Mouse (Mus musculus) hindbrain, postnatal 0 days (tissue): ENCODE results near the gene Mrpl43. TPM values are rescaled to one million over a fixed set of nuclear protein-coding genes. Genes with fewer than 3 reads are reported as not detected.

Source experiments
- ATAC-seq: fragments of 200-750 bp; cut with Nextera tagmentation; 2 replicates; pipeline ENCODE4 v1.8.0; 2017; ENCODE audit warnings: mild to moderate bottlenecking, moderate TSS enrichment, moderate library complexity
- DNase-seq: peaks from one replicate; pipeline ENCODE4 v3.0.0-alpha.2; 2015; ENCODE audit warnings: low spot score
- H3K27ac ChIP-seq: fragments of 300-500 bp; sonication (generic); 2 replicates; pipeline ENCODE4 v1.5.1; 2014; ENCODE audit warnings: mild to moderate bottlenecking
- H3K27me3 ChIP-seq: fragments of 300-500 bp; sonication (generic); 2 replicates; pipeline ENCODE4 v1.6.1; 2014; ENCODE audit warnings: low read length, mixed read lengths; ENCODE audit not compliant: insufficient read depth
- H3K36me3 ChIP-seq: fragments of 300-500 bp; sonication (generic); 2 replicates; pipeline ENCODE4 v1.6.1; 2014; ENCODE audit warnings: low read length, mixed read lengths; ENCODE audit not compliant: insufficient read depth
- H3K4me1 ChIP-seq: fragments of 300-500 bp; sonication (generic); 2 replicates; pipeline ENCODE4 v1.6.1; 2014; ENCODE audit warnings: antibody characterized with exemption, low read length, mixed read lengths; ENCODE audit not compliant: insufficient read depth
- H3K4me2 ChIP-seq: fragments of 300-500 bp; sonication (generic); 2 replicates; pipeline ENCODE4 v1.6.1; 2014; ENCODE audit warnings: low read depth, mild to moderate bottlenecking, low read length, moderate library complexity, mixed read lengths
- H3K4me3 ChIP-seq: fragments of 300-500 bp; sonication (generic); 2 replicates; pipeline ENCODE4 v1.5.1; 2014; ENCODE audit warnings: low read length
- H3K9ac ChIP-seq: fragments of 300-500 bp; sonication (generic); replicated peaks from 2 replicates; pipeline ENCODE4 v1.6.1; 2014; ENCODE audit warnings: mild to moderate bottlenecking, low read length, moderate library complexity, mixed read lengths
- H3K9me3 ChIP-seq: fragments of 300-500 bp; sonication (generic); 2 replicates; pipeline ENCODE4 v1.6.1; 2016; ENCODE audit warnings: low read length, mixed read lengths
- CTCF ChIP-seq: IDR thresholded peaks from 2 replicates; pipeline ENCODE4 v1.5.1; 2016; ENCODE audit warnings: antibody characterized with exemption, control low read depth, low read depth
- WGBS: fragments of 180-500 bp; shearing (Covaris S2); extraction: QIAGEN DNeasy Blood & Tissue Kit; methylation state at CpG from one replicate; pipeline ENCODE4 v1.1.7; 2014; 5-methylcytosine and 5-hydroxymethylcytosine counted together
- polyA plus RNA-seq: library from polyadenylated mRNA; unstranded; fragments of >200 nt; fragmentation: Nextera tagmentation; extraction: Ambion mirVana; gene quantifications from 2 replicates; pipeline ENCODE4 v1.2.1, GENCODE M21; 2015
- total RNA-seq: library from RNA; depleted of rRNA; stranded (reverse); fragments of >200 nt; gene quantifications from 2 replicates; pipeline ENCODE4 v1.2.3, GENCODE M21; 2014

The Mrpl43 gene
- total and polyA plus RNA-seq, 2 experiments from 2014 or later, result 97.1 to 109 TPM

DNA sequence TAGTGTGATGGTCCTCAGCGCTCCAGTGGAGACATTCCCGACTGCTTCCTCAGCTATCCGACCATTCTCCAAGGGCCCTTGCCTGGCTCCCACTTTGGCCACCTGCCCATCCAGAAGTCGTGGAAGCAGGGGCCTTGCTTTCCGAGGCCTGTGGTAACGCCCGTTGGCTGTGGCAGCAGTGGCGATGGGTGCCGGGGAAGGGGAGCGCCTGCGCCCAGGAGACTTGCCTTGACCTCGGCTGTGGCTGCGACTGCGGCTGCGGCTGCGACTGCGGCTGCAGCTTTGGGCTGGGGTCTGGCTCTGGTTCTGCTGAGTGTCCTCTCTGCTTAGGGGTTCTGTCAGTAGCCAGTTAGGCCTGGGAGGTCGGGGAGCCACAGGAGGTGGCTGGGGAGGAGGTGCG lies 22.5 kb upstream of the Mrpl43 start:
- no peak overlapping the region for H3K9ac ChIP-seq
- TF ChIP-seq CTCF, result no peak
- no peak overlapping the region for H3K27ac ChIP-seq
- no peak overlapping the region for H3K4me3 ChIP-seq
- WGBS, result 63% methylated on average over 19 of the region's 19 CpGs
- ATAC-seq (no peak), DNase-seq (no peak)
- H3K9me3 ChIP-seq, result no peaks in the 10 kb centered on the region
- H3K36me3 ChIP-seq, result peaks cover 17% of the 10 kb centered on the region
- H3K27me3 ChIP-seq, result no peaks in the 10 kb centered on the region
- H3K4me2 ChIP-seq, result no peak overlapping the region
- peaks cover 8% of the 10 kb centered on the region; the same call in 1 of the 2 replicates for H3K4me1 ChIP-seq

DNA sequence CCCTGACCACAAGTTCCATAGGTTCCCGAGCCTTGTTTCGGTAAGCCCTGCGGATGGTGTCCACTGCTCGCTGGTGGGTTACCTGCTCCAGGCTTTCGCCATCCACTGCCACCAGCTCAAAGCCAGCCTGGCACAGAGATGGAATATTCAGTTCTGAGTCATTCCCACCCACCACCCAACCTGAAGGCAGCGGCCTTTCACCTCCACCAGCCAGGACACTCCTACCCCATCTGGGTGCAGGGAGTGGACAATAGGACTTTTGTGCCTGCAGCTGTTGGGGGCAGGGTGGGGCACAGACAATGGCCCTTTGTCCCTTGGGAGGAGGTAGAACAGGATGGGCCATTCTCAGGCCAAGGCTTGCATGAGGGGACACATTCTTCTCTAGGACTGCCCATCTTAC lies 21.6 kb upstream of the Mrpl43 start:
- H3K36me3 ChIP-seq, result peaks cover 21% of the 10 kb centered on the region
- DNase-seq, result no peak

DNA sequence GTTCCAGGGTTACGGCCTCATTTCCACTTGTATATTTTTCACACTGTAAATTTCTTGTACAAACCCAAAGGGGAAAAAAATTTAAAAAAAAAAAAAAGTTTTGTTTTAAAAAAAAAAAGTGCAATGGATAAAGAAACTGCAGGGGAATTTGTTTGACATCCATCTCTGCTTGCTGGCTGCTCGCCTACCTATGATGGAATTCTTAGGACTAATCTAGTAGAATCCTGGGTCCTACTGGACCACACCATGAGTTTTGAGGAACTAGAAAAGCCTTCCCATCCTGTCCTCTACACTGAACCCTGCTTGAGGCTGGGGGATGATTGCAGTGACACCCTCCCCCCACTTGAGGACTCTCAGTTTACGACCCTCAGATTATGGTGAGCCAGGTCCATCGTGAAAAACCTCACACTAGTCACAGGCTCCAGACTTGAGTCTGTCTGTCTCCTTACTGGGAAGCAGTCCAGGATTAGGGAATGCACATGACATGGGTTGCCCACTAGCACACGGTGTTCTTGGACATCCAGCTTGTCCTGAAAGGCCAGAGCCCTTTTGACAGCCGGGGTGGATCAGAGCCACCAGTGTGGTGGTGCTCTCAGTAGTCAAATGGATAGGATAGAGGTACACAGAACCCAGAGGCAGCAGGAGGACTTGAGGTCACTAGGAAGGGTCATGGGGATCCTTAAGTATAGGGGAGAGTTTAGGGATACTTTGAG lies 20.9 kb upstream of the Mrpl43 start:
- 79% methylated on average over 6 of the region's 6 CpGs for WGBS

More for the DNA sequence above, 21.6 kb upstream of the Mrpl43 start:
- WGBS, result 84% methylated on average over 6 of the region's 6 CpGs
- no peak overlapping the region for H3K27ac ChIP-seq
- no peaks in the 10 kb centered on the region for H3K27me3 ChIP-seq
- H3K4me1 ChIP-seq, result peaks cover 8% of the 10 kb centered on the region; the same call in 1 of the 2 replicates
- no peak overlapping the region for H3K9ac ChIP-seq
- TF ChIP-seq CTCF, result no peak
- H3K9me3 ChIP-seq, result no peaks in the 10 kb centered on the region
- ATAC-seq, result no peak
- H3K4me3 ChIP-seq, result no peak overlapping the region
- H3K4me2 ChIP-seq, result no peak overlapping the region

DNA sequence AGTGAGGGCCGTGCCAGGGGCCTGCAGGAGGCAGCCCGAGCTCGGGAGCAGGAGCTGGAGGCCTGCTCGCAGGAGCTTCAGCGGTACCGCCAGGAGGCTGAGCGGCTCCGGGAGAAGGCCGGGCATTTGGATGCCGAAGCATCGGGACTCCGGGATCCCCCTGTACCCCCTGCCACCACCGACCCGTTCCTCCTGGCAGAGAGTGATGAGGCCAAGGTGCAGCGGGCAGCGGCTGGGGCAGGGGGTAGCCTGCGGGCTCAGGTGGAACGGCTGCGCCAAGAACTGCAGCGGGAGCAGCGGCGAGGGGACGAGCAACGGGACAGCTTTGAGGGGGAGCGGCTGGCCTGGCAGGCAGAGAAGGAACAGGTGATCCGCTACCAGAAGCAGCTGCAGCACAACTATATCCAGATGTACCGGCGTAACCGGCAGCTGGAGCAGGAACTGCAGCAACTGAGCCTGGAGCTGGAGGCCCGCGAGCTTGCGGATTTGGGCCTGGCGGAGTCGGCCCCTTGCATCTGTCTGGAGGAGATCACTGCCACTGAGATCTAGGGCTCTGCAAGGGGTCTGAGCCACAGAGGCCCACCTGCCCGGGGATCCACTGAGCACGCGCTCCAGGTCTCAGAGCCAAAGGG lies 19.8 kb upstream of the Mrpl43 start:
- peaks cover 21% of the 10 kb centered on the region for H3K36me3 ChIP-seq
- no peak overlapping the region for H3K4me2 ChIP-seq
- H3K4me3 ChIP-seq, result no peak overlapping the region
- ATAC-seq (no peak), DNase-seq (no peak)
- H3K9me3 ChIP-seq, result no peaks in the 10 kb centered on the region
- H3K27me3 ChIP-seq, result no peaks in the 10 kb centered on the region
- peaks cover 8% of the 10 kb centered on the region for H3K4me1 ChIP-seq
- H3K27ac ChIP-seq, result no peak overlapping the region
- no peak overlapping the region for H3K9ac ChIP-seq
- 91% methylated on average over 37 of the region's 37 CpGs for WGBS
- no peak for TF ChIP-seq CTCF

More for the DNA sequence above, 20.9 kb upstream of the Mrpl43 start:
- H3K4me3 ChIP-seq, result no peak overlapping the region
- H3K4me2 ChIP-seq, result no peak overlapping the region
- peaks cover 8% of the 10 kb centered on the region; the same call in 1 of the 2 replicates for H3K4me1 ChIP-seq
- no peak overlapping the region for H3K27ac ChIP-seq
- no peaks in the 10 kb centered on the region for H3K27me3 ChIP-seq
- H3K9ac ChIP-seq, result no peak overlapping the region
- TF ChIP-seq CTCF, result no peak
- DNase-seq (no peak), ATAC-seq (no peak)
- peaks cover 21% of the 10 kb centered on the region for H3K36me3 ChIP-seq
- no peaks in the 10 kb centered on the region for H3K9me3 ChIP-seq

DNA sequence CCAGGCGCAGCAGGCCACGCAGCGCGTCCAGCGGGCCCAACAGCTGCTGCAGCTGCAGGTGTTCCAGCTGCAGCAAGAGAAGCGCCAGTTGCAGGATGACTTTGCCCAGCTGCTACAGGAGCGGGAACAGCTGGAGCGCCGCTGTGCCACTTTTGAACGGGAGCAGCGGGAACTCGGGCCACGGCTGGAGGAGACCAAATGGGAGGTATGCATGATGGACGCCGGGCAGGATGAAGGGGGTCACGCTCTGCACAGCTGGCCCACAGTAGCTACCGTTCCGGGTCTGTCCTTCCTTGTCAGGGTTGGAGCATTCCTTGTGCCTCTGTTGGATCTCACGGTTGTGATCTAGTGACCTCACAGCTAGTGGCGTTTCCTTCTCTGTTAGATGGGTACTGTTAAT lies 18.5 kb upstream of the Mrpl43 start:
- Histone ChIP-seq H3K9me3 (no peaks in the 10 kb centered on the region), H3K4me3 (no peak overlapping the region), H3K27me3 (no peaks in the 10 kb centered on the region), H3K4me1 (no peaks in the 10 kb centered on the region; the same call in 1 of the 2 replicates), H3K27ac (no peak overlapping the region), H3K9ac (no peak overlapping the region), H3K4me2 (no peak overlapping the region), H3K36me3 (peaks cover 21% of the 10 kb centered on the region)
- no peak for ATAC-seq
- no peak for TF ChIP-seq CTCF
- WGBS, result 79% methylated on average over 20 of the region's 20 CpGs
- no peak for DNase-seq

DNA sequence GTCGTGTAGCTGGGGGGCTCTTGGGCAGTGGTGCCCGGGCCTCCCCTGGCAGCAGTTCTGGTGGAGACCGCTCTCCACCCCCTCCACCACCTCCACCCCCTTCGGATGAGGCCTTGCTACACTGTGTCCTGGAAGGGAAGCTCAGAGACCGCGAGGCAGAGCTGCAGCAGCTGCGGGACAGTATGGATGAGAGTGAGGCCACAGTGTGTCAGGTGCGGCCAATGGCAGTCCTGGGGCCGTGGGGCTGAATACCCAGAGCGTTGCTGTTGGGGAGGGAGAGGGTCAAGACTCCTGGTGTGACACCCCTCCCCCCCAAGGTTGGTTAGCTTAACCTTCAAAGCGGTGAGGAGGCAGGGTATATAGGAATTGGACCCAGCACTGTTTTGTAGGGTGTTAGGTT lies 17.8 kb upstream of the Mrpl43 start:
- H3K4me1 ChIP-seq, result peaks cover 4% of the 10 kb centered on the region
- peaks cover 21% of the 10 kb centered on the region for H3K36me3 ChIP-seq
- no peak for DNase-seq
- H3K27ac ChIP-seq, result no peak overlapping the region
- H3K9ac ChIP-seq, result no peak overlapping the region
- no peak overlapping the region for H3K4me3 ChIP-seq
- ATAC-seq, result no peak
- H3K9me3 ChIP-seq, result no peaks in the 10 kb centered on the region
- H3K4me2 ChIP-seq, result no peak overlapping the region
- TF ChIP-seq CTCF, result no peak
- no peaks in the 10 kb centered on the region for H3K27me3 ChIP-seq
- WGBS, result 85% methylated on average over 11 of the region's 11 CpGs

DNA sequence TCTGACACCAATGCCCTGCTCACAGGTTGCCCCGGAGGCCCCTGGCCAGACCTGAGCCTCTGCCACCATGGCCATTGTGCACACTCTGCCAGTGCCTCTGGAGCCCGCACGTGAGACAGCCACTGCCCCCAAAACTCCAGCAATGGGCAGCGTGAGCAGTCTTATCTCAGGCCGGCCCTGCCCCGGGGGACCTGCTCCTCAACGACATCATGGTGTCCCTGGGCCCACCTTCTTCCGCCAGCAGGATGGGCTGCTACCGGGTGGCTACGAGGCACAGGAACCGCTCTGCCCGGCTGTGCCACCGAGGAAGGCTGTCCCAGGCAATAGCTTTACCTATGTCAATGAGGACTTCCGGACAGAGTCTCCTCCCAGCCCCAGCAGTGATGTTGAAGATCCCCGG lies 15.1 kb upstream of the Mrpl43 start:
- 89% methylated on average over 15 of the region's 15 CpGs for WGBS
- DNase-seq (no peak), ATAC-seq (no peak)
- TF ChIP-seq CTCF, result no peak
- Histone ChIP-seq H3K36me3 (peaks cover 17% of the 10 kb centered on the region), H3K4me3 (no peak overlapping the region), H3K9me3 (no peaks in the 10 kb centered on the region), H3K27ac (no peak overlapping the region), H3K4me2 (no peak overlapping the region), H3K4me1 (peaks cover 17% of the 10 kb centered on the region), H3K9ac (peak overlapping the region; percentile 28; the same call in 1 of the 2 replicates), H3K27me3 (no peaks in the 10 kb centered on the region)
